Mouse (Mus musculus) heart, postnatal 14 days (tissue): ENCODE results near the gene Thoc7. TPM values are rescaled to one million over a fixed set of nuclear protein-coding genes. Genes with fewer than 3 reads are reported as not detected.
A peak's percentile ranks its signal among the peaks of the same experiment; 100 is the strongest.
"Not testable (repeated sequence)": the region's sequence is repeated elsewhere in the genome, so short reads cannot be mapped to it uniquely, and the experiment has no call there.

ENCODE experiments used
- DNase-seq, 2 experiments: peaks; one replicate each; pipeline ENCODE4 v3.0.0; 2021 to 2022
- intact Hi-C: fragments of 180-260 bp; cut with DNase I; formaldehyde crosslinking; loops from one replicate; pipeline ENCODE4 v1.15.1; 2025
- long read RNA-seq, 2 experiments: library from polyadenylated mRNA; stranded (forward); transcript quantifications; one replicate each; pipeline ENCODE4 v2.0.0; 2021
- total RNA-seq, 2 experiments: library from RNA; stranded (reverse); gene quantifications; 2 replicates each; pipeline ENCODE4 v1.2.3; 2021

Thoc7 gene
- 100 to 1,000 TPM in 1 of 2 experiments, 10 to 100 TPM in 1; 93.5 to 102 TPM for total RNA-seq
- long read RNA-seq, experiment 1, transcript Thoc7-201 (8 exons, 937 nt): major isoform, 55 of 77 reads
- long read RNA-seq, experiment 1, partial matches to known transcripts: 1 of 77 reads
- long read RNA-seq, experiment 1, other reads (novel, unspliced or antisense): 18 of 77 reads
- long read RNA-seq, experiment 2, transcript Thoc7-201 (8 exons, 937 nt): major isoform, 37 of 49 reads
- long read RNA-seq, experiment 2, partial matches to known transcripts: 2 of 49 reads
- long read RNA-seq, experiment 2, other reads (novel, unspliced or antisense): 8 of 49 reads

DNA sequence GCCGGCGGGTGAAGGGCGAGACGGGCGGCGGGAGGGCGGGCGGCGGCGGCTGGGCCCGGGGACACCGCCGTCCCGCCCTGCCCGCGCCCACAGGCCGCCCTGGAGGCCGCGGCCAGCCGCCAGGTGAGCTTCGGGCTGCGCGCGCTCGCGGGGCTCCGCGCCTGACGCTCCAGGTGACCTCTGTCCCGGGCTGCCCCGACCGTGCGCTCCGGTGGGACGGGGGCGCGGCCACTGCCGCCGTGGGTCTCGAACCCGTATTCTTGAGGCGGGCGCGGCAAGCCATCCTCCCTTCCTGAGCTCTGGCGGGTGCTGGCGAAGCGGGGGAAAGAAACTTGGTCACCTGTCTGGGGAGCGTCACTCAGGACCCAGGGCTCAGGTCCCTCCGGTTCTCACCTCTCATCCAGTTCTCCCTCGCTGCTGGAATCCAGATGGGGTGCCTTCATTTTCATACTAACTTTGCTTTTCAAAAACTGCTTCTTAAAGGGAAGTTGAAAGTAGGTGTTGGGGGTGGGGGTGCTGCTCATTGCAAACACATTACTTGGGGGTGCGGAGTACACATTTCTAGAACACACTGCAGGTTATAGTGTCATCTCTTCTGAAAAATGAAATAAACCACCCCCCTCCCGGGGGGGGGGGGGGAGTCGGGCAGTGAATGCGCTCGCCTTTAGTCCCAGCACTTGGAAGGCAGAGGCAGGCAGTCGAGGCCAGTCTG lies at the start of gene Thoc7, which contains the start of gene Atxn7:
Gene Thoc7, minus strand, starts transcription at position 452 of the 712 bp plus-strand sequence.
Gene Atxn7, plus strand, starts transcription at position 40 of the 712 bp plus-strand sequence.
- intact Hi-C loops: loop anchor here (2.0 kb wide), 1 partner anchor 137 kb away; no protein-coding TSS in a partner anchor
- DNase-seq: peak; percentile 60 to 66

DNA sequence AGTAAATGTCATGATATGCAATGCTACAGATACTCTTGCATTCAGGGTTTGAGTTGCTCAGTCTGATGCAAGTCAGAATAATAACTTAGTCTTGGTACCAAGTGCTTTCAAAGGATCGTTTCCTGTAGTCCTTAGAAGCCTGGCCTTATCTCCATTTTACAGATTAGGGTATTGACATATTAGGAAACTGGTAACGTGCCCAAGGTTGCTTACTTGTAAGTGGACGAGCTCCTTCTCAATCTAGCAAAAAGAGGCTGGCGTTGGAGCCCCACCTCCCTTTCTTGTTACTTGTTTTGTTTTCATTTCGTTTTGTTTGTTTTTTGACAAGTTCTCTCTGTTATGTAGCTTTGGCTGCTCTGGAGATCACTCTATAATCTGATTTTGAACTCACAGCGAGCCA lies 48.1 kb upstream of the Thoc7 start:
- intact Hi-C loops: no loop called here
- no peak for DNase-seq

DNA sequence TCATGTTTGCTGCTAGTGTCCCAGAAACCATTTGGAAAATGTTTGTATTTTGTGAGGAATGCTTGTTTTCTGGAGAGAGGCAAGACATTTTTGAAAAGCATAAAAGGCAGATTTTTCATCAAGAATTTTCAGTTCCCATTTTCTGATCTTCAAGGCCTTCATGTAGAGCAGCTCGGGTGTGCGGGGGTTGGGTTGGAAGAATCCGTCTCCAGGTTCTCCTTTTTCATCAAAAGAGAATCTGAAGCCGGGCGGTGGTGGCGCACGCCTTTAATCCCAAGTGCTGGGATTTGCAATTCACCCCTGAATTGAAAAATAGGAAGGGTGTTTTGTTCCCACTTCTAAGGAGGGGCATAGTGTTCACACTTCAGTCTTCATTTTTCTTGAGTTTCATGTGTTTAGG lies 41.1 kb upstream of the Thoc7 start:
- DNase-seq: no peak
- intact Hi-C loops: no loop called here

DNA sequence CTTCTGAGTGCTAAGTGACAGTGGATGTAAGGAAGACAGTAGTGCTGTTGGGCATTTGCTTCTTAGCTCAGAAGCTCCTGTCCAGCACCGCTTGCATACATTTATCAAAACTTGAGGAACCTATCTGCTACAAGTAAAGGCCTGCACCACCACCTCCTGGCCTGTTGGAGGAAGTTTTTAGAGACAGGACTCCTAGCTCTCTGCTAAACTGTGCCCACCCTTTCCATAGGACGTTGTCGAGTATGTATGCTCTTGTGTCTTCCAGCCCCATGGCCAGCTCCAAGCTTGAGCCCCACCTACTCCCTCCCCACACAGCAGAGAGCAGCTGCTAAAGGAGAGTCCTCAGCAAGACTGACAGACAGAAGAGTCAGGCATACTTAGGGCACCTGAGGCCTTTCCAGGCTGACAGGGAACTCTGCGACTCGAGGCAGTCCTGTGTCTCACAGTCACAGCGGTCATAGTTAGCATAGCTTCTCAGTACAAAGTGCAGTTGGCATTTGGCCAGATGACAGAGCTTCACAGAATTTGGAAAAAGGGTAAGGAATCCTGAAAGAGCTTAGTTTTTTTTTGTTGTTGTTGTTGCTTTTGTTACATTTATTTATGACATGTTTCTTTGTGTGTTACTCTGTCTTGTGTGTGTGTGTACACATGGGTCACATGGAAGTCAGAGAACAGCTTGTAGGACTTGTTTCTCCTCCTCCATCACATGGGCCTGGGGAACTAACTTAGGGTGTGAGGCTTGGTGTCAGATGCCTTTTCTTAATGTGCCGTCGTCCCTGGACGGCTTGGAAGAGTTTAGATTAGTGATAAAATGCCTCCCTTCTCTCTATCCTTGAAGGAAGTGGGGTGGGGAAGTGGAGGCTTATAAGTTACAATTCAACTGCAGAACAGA lies 33.8 kb upstream of the Thoc7 start:
- intact Hi-C loops: no loop called here
- DNase-seq: peak in 1 of 2 experiments; percentile 24

DNA sequence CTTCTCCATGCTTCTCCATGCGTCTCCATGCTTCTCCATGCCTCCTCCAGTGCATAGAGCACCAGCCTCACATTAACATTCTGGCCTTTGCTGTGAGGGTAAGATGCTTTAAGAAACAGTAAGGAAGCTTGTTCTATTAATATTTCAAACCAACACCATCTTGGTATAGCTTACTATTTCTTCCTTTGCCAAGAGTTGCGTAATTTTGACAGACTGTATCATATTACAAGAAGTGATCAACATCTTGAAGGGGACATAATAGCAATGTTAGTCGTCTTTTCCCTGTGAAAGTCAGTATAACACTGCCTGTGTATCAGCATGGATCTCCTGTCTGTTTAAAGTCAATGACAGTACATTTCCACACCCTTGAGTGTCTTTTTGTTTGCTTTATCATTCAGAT lies 29.1 kb upstream of the Thoc7 start:
- DNase-seq: no peak
- intact Hi-C loops: no loop called here

DNA sequence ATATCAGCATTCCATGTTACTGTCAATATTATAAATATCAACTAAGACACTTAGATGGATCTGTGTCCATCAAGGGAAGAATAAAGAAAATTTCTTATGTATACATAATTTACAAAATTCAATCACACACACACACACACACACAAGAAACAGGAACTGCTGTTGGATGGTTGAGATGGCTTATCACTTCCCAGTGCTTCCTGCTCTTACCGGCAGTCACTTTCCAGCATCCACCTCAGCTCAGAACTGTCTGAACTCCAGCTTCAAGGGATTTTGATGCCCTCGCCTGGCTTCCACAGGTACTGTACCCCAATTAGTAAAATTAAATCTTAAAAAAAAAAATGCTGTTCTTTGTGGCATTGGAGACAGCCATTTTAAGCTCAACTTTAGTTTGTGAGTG lies 26.7 kb upstream of the Thoc7 start:
- intact Hi-C loops: no loop called here
- DNase-seq: no peak

DNA sequence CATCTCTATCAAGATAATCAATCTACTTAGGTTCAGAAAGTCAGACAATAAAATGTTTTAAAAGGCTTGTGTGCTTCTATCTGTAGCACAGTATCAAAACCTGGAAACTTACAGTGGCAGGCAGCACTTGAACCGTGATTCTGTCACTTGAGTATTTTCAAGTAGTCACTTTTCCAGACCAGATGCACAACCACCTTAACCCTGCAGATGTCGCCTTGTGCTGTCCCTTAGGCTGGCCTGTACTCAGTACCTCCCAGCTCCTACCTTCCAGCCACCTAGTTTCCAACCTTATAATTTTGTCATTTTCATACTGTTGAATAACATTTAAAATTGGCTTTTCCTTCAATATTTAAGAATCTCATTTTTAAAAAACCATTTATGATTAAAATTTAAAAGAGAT lies 20.5 kb upstream of the Thoc7 start:
- intact Hi-C loops: no loop called here
- no peak for DNase-seq

DNA sequence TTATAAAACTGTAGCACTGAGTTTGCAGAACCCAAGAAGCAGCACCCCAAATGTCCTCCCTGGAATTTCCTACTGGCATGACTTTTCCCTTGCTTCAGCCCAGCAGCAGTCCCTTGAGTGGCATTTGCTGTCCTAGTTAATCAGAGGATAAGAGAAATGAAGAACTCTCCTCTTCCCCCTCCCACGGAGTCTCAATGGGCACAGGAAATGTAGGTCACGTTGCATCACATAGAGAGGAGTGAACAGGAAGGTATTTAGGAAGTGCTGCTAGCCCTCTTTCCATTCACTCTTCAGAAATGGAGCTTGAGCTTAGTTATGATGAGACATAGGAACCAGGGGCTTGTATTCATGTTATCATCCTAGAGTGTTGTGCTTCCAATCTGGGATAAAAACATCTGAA lies 19.6 kb upstream of the Thoc7 start:
- no peak for DNase-seq
- intact Hi-C loops: no loop called here

DNA sequence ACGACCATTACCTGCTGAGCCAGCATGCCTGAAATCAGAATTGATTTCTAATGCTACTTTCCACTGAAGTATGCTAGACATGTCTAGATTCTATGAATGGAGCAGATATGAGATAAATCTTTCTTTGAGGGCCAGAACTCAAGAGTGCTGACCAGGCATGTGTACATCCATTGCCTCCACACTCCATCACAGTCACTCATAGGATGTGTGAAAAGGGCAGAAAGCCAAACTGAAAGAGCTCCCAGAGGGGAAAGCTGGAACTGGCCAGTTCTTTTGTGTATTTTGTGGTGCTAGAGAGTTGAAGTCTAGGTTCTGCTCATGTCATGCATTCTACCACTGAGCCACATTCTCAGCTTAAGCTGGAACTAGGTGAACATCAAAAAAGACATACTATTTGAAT lies 15.8 kb upstream of the Thoc7 start:
- DNase-seq: no peak
- intact Hi-C loops: no loop called here

DNA sequence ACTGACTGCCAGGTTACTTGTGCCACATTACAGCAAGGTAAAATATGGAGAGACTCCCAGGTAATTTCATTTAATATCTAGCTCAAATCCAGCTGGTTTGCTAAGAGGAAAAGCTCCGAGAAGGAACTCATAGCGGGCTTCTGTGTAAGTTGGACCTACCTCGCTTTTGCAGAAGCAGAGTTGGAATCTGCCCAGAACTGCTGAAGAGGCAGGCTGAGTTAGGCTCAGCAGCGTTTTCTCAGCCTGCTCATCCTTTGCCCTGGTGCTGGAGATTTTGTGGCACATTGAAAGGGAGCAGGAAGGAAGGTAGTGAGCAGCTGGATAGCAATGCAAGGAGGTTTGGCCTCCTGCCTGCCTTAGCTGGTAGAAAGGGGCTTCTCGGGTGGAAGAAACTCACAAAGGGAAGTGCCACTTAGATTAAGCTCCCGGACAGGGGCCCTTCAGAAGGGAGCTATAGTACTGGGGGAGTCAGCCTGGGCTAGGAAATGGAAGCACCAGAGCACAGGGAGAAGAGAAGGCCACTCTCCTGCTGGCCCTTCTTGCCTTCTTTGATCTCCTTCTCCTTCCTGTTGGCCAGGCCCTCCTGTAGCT lies 10.1 kb upstream of the Thoc7 start:
- DNase-seq: no peak
- intact Hi-C loops: no loop called here

DNA sequence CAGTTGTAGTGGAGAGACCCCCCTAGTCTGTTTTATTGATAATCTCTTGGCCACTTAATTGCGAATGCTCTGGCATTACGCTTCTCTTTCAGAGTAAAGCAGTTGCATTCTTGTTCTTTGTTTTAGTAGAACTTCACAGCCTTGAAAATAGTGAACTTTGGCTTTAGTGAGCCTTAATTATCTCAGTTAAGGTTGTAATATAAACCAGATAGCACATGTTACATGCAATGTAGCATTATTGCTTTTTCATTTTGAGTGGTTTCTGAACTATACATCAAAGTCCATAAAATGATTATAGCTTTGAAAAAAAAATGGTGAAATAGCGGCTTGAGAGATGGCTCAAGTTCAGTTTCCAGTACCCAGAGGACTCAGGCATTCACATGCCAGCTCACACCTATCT lies 8.9 kb upstream of the Thoc7 start:
- intact Hi-C loops: no loop called here
- no peak for DNase-seq

DNA sequence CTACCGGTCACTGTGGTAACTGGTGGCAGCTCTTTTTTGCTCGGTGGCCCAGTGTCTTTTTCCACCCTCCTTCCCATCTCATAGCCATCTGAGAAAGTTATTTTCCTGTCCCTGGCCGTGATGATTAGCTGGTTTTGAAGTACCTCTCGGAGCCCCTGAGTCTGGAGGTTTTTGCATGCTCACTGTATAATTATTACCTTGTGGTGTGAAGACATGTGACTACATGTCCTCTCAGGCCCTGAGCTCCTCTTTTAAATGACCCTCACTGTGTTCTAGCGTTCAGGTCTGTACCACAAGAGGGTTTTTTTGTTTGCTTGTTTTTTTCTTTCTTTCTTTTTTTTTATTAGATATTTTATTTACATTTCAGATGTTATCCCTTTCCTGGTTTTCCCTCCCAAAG lies 6.8 kb upstream of the Thoc7 start:
- intact Hi-C loops: no loop called here
- DNase-seq: no peak

DNA sequence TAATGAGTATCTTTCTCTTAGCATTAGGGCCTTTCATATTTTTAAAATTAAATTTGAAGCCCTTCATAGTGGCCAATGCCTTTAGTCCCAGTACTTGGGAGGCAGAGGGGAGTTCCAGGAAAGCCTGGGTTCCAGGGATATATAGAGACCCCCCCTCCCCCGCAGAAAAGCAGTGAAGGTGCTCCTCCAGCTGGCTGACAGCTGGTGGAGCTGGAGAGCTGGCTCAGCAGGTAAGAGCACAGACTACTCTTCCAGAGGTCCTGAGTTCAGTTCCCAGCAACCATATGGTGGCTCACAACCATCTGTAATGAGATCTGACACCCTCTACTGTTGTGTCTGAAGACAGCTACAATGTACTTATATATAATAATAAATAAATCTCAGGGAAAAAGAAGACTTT lies 6.0 kb upstream of the Thoc7 start:
- DNase-seq: no peak

DNA sequence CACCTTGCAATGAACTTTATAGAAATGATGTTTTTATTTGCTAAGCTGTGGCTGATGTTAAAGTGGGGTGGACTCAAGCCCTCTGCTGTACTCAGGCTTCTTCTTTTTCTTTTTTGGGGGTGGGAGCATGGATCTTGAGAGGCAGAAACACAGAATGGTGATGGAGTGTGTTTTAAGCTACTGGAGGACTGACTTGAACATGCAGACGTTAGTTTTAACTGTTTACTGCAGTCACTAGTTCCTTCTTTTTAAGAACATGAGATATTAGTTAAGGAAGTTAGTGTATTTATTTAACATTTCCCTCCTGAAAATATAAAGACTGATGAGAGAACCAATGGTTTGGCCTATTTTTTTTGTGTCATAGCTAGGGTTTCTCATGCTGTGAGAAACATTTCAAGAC lies 1.9 kb upstream of the Thoc7 start:
- DNase-seq: no peak

More for the DNA sequence above, 6.0 kb upstream of the Thoc7 start:
- intact Hi-C loops: no loop called here

DNA sequence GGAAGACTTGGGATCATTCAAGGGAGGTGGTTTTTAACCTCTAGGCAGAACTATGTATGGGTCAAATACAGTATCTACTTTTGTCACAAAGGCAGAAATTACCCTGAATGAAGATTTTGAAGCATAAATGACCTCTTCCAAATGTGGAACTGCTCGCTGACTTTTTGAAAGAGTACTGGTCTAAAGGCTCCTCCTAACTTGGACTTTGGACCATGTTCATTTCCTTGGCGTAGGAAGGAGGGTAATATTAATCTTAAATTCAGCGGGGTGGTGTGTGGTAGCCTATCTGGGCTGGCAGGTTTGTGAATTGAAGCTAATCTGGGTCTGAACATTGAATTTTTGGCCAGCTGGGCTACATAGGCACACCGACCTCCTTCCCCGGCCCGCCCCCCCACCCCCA lies 824 bp upstream of the Thoc7 start:
- intact Hi-C loops: no loop called here
- no peak for DNase-seq

More for the DNA sequence above, 1.9 kb upstream of the Thoc7 start:
- intact Hi-C loops: no loop called here

DNA sequence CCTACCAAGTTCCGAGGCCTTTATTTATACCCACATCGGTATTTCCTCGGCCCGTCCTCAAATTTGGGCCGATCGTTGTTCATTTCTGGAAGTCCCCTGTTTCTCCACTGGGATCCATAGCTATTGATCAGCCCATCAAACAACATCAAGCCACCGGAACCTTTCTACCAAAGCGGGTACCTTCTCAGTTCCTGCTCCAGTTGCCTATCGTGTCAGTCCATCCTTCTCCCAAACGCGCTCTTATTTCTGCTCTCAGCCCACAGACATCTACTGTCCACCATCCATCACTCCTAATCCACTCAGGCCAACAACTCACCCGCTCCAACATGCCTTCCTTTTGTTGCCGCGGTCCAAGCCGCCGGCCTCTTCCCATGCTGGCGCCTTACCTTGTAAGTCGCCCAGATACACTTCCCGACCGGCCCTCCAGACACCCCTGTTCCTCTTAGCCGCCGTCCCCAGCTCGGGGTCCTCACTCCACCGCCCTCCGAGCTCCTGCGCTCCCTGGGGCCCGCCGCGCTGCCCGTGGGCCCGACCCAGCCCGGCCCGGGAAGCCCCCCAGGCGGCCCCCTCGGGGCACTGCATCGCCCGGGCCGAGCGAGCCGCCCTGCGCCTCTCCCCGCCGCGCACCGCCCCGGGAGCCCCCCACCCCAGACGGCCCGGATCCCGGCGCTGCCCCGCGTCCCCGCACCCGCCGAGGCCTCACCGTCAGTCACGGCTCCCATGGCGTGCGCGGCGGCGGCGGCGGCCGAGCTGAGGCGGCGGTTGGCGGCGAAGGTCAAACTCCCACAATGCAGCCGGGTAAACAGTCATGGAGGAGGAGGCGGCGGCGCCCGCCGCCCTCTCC lies 948 bp downstream of the Thoc7 start:
- intact Hi-C loops: loop anchor here (2.0 kb wide), 1 partner anchor 138 kb away; no protein-coding TSS in a partner anchor
- peak; percentile 75 to 76 for DNase-seq

DNA sequence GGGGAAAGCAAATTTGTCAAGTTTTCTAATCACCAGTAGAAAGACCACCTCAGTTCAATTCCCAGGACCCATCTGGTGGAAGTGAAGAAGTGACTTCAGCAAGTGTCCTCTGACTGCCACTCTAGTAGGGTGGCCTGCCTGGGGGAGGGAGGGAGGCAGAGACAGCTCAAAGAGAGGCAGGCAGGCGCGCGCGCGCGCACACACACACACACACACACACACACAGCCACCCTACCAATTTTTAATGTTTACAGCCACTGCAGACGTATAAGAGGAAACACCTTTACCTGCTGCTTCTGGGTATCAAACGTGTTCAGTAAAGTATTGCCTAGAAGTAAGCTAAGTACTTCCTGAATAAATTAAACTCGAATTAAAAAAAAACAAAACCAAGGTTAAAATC lies 1.6 kb downstream of the Thoc7 start:
- intact Hi-C loops: loop anchor here (2.0 kb wide), 1 partner anchor 139 kb away; no protein-coding TSS in a partner anchor
- DNase-seq: peak; percentile 29 to 31

DNA sequence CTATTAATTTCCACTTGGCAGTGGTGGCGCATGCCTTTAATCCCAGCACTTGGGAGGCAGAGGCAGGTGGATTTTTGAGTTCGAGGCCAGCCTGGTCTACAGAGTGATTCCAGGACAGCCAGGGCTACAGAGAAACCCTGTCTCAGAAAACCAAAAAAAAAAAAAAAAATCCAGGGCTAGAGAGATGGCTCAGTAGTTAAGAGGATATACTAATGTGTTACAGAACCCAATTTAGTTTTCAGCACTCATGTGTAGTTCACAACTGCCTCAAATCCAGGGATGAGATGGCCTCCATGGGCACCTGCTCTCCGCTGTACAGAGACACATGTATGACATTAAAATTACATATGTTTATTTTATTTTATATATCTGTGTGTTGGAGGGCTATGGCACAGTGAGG lies 9.5 kb downstream of the Thoc7 start:
- intact Hi-C loops, DNase-seq: not testable (repeated sequence)

DNA sequence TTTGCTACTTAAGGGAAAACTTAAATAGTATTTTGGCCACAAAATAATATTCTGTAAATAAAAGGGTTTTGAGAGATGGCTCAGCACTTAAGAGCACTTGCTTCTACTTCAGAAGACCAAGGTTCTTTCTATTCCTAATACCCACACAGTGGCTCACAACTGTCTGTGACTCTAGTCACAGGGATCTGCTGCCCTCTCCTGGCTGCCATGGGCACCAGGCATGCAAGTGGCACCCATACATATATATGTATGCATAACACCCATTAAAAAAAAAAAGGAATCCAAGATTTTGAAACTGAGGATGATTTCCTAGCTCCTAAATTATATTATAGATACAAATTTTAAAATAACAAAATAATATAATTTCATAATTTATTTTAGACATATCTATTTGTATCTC lies 11.3 kb downstream of the Thoc7 start:
- peak; percentile 23 to 25 for DNase-seq
- intact Hi-C loops: no loop called here

DNA sequence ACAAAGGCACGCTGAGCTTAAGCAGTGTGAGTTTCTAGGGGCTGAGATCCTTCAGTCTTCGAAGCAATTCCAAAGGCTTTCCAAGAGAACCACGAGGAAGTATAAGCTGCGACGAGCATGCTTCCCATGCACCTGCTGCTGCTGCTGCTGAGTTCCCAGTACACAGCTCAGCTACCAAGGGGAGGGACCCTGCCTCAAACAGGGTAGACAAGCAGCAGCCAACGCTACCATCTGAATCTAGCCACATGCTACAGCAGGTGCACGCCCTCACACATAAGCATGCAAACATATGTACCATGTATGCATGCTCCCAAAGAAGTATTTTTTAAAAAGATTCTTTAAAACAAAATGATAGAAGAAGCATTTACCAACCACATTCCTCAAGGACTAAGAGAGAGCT lies 13.3 kb downstream of the Thoc7 start:
- DNase-seq: no peak
- intact Hi-C loops: no loop called here
